Mouse (Mus musculus) olfactory bulb, adult 2 months (tissue): ENCODE measurements around the gene Nudcd3.

ENCODE experiments used
- CTCF ChIP-seq: fragments of 200-500 bp; IDR thresholded peaks from 2 replicates; pipeline ENCODE4 v1.5.1; 2012; ENCODE audit warnings: low read depth, mild to moderate bottlenecking, low read length, moderate library complexity; ENCODE audit not compliant: insufficient read depth
- POLR2A ChIP-seq: fragments of 200-500 bp; IDR thresholded peaks from 2 replicates; pipeline ENCODE4 v1.6.1; 2012; ENCODE audit warnings: mild to moderate bottlenecking, low read depth, low read length, moderate library complexity; ENCODE audit not compliant: insufficient read depth

DNA sequence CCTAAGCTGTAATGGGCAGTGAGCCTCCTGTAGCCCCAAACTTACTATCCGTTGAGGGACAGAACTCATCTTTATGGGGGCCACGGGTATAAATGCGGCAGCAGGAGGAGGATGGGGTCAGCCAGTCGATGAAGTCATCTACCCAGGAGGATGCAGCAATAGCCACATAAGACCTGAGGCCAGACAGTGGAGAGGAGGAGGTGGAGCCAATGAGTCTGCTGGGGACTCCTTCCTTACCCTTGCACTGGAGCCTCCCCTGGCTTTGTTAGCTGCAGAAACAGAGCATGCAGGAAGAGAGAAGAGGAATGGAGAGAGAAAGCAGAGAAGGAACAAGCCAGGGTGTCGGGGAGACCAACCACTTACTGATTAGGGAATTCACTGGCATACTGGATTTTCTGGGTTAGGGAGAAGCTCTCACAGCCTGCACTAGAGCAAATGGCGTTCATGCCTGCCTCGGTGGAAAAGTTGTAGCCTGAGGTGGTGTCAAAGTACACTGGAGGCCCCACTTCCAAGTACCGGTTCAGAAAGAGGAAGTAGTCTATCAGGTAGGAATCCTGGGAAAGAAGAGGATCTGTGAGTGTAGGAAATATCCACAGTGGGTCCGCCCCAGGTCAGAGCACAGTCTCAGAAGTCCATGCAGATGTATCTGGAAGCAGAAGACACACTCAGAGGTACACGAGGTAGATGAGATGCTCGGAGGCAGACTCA is 18.1 kb upstream of the Nudcd3 start:
- TF ChIP-seq CTCF = no peak
- no peak for TF ChIP-seq POLR2A
